Mouse (Mus musculus): ENCODE results near the gene Mbd4. TPM values are rescaled to one million over a fixed set of nuclear protein-coding genes. Genes with fewer than 3 reads are reported as not detected.

Mbd4 gene
- polyA plus RNA-seq, 1 experiment from 2014 or later = 37.5 TPM

- ATAC-seq (replicated peaks; ENCODE audit: low FRiP score) = no peak
- Histone ChIP-seq H3K9me3 (ENCODE audit: control insufficient read depth, low read length) (no peaks in the 10 kb centered on the region), H3K27me3 (ENCODE audit: control insufficient read depth, insufficient read depth, low read length) (no peaks in the 10 kb centered on the region), H3K4me3 (ENCODE audit: low read depth, low read length) (no peak overlapping the region), H3K9ac (ENCODE audit: low read length) (no peak overlapping the region), H3K4me1 (replicated peaks; ENCODE audit: control insufficient read depth, insufficient read depth, low read length) (peaks cover 5% of the 10 kb centered on the region; the same call in 1 of the 2 replicates), H3K36me3 (ENCODE audit: control insufficient read depth, insufficient read depth, low read length) (no peaks in the 10 kb centered on the region; the same call in 1 of the 2 replicates), H3K4me2 (ENCODE audit: low read depth, low read length, severe bottlenecking) (no peak overlapping the region), H3K27ac (ENCODE audit: low read depth, low read length) (no peak overlapping the region)
- DNase-seq (ENCODE audit: low spot score) = no peak
- WGBS = 64% methylated on average over 2 of the region's 2 CpGs
Measured at GRCm38 (mm10) chr6:115854432-115854831, 1.3 kb upstream of the Mbd4 start.

GRCm38 (mm10) chr6:115853985-115854384 is 814 bp upstream of the Mbd4 start:
- DNase-seq (ENCODE audit: low spot score) = no peak
- Histone ChIP-seq H3K4me3 (ENCODE audit: low read depth, low read length) (peak overlapping the region; percentile 59), H3K36me3 (ENCODE audit: control insufficient read depth, insufficient read depth, low read length) (no peaks in the 10 kb centered on the region; the same call in 1 of the 2 replicates), H3K27me3 (ENCODE audit: control insufficient read depth, insufficient read depth, low read length) (no peaks in the 10 kb centered on the region), H3K4me2 (ENCODE audit: low read depth, low read length, severe bottlenecking) (peak overlapping the region; percentile 56), H3K27ac (ENCODE audit: low read depth, low read length) (peak overlapping the region; percentile 90), H3K4me1 (replicated peaks; ENCODE audit: control insufficient read depth, insufficient read depth, low read length) (peaks cover 5% of the 10 kb centered on the region; the same call in 1 of the 2 replicates), H3K9me3 (ENCODE audit: control insufficient read depth, low read length) (no peaks in the 10 kb centered on the region), H3K9ac (ENCODE audit: low read length) (peak overlapping the region; percentile 71)
- 0 out of 2 replicates have a peak, but pooled peaks have one; percentile 0 for ATAC-seq (replicated peaks; ENCODE audit: low FRiP score)
- WGBS = 40% methylated on average over 7 of the region's 7 CpGs

- Histone ChIP-seq H3K27me3 (ENCODE audit: control insufficient read depth, insufficient read depth, low read length) (no peaks in the 10 kb centered on the region), H3K36me3 (ENCODE audit: control insufficient read depth, insufficient read depth, low read length) (no peaks in the 10 kb centered on the region; the same call in 1 of the 2 replicates), H3K9ac (ENCODE audit: low read length) (peak overlapping the region; percentile 77), H3K4me1 (replicated peaks; ENCODE audit: control insufficient read depth, insufficient read depth, low read length) (peaks cover 5% of the 10 kb centered on the region; the same call in 1 of the 2 replicates), H3K4me2 (ENCODE audit: low read depth, low read length, severe bottlenecking) (peak overlapping the region; percentile 64), H3K4me3 (ENCODE audit: low read depth, low read length) (peak overlapping the region; percentile 59), H3K27ac (ENCODE audit: low read depth, low read length) (peak overlapping the region; percentile 82), H3K9me3 (ENCODE audit: control insufficient read depth, low read length) (no peaks in the 10 kb centered on the region)
- ATAC-seq (replicated peaks; ENCODE audit: low FRiP score) = peak; percentile 25
- WGBS = 6% methylated on average over 20 of the region's 20 CpGs
- DNase-seq (ENCODE audit: low spot score) = no peak
Measured at GRCm38 (mm10) chr6:115852446-115853090, 603 bp downstream of the Mbd4 start.

- Histone ChIP-seq H3K4me2 (ENCODE audit: low read depth, low read length, severe bottlenecking) (no peak overlapping the region), H3K9me3 (ENCODE audit: control insufficient read depth, low read length) (no peaks in the 10 kb centered on the region), H3K27ac (ENCODE audit: low read depth, low read length) (no peak overlapping the region), H3K27me3 (ENCODE audit: control insufficient read depth, insufficient read depth, low read length) (no peaks in the 10 kb centered on the region), H3K9ac (ENCODE audit: low read length) (no peak overlapping the region), H3K36me3 (ENCODE audit: control insufficient read depth, insufficient read depth, low read length) (no peaks in the 10 kb centered on the region; the same call in 1 of the 2 replicates), H3K4me3 (ENCODE audit: low read depth, low read length) (no peak overlapping the region), H3K4me1 (replicated peaks; ENCODE audit: control insufficient read depth, insufficient read depth, low read length) (peaks cover 5% of the 10 kb centered on the region; the same call in 1 of the 2 replicates)
- no peak for ATAC-seq (replicated peaks; ENCODE audit: low FRiP score)
- WGBS = 95% methylated on average over 10 of the region's 10 CpGs
- DNase-seq (ENCODE audit: low spot score) = no peak
Measured at GRCm38 (mm10) chr6:115848598-115849304, 4.4 kb downstream of the Mbd4 start.

GRCm38 (mm10) chr6:115846640-115847411 is 6.3 kb downstream of the Mbd4 start:
- ATAC-seq (replicated peaks; ENCODE audit: low FRiP score) (0 out of 2 replicates have a peak, but pooled peaks have one; percentile 30), DNase-seq (ENCODE audit: low spot score) (peak; percentile 74)
- H3K36me3 ChIP-seq (ENCODE audit: control insufficient read depth, insufficient read depth, low read length) = no peaks in the 10 kb centered on the region; the same call in 1 of the 2 replicates

GRCm38 (mm10) chr6:115845006-115845405 is 8.2 kb downstream of the Mbd4 start:
- Histone ChIP-seq H3K27ac (ENCODE audit: low read depth, low read length) (no peak overlapping the region), H3K9me3 (ENCODE audit: control insufficient read depth, low read length) (no peaks in the 10 kb centered on the region), H3K9ac (ENCODE audit: low read length) (no peak overlapping the region), H3K4me1 (replicated peaks; ENCODE audit: control insufficient read depth, insufficient read depth, low read length) (no peaks in the 10 kb centered on the region), H3K4me3 (ENCODE audit: low read depth, low read length) (no peak overlapping the region), H3K27me3 (ENCODE audit: control insufficient read depth, insufficient read depth, low read length) (no peaks in the 10 kb centered on the region), H3K36me3 (ENCODE audit: control insufficient read depth, insufficient read depth, low read length) (no peaks in the 10 kb centered on the region; the same call in 1 of the 2 replicates), H3K4me2 (ENCODE audit: low read depth, low read length, severe bottlenecking) (no peak overlapping the region)
- 95% methylated on average over 4 of the region's 4 CpGs for WGBS
- DNase-seq (ENCODE audit: low spot score) (no peak), ATAC-seq (replicated peaks; ENCODE audit: low FRiP score) (no peak)

More at GRCm38 (mm10) chr6:115846640-115847411, 6.3 kb downstream of the Mbd4 start:
- no peak overlapping the region for H3K4me2 ChIP-seq (ENCODE audit: low read depth, low read length, severe bottlenecking)
- no peak overlapping the region for H3K9ac ChIP-seq (ENCODE audit: low read length)
- H3K9me3 ChIP-seq (ENCODE audit: control insufficient read depth, low read length) = no peaks in the 10 kb centered on the region
- no peaks in the 10 kb centered on the region for H3K27me3 ChIP-seq (ENCODE audit: control insufficient read depth, insufficient read depth, low read length)
- H3K27ac ChIP-seq (ENCODE audit: low read depth, low read length) = no peak overlapping the region
- 56% methylated on average over 6 of the region's 8 CpGs for WGBS
- no peak overlapping the region for H3K4me3 ChIP-seq (ENCODE audit: low read depth, low read length)
- 0 out of 2 replicates have a peak, but pooled peaks cover under 1% of the 10 kb centered on the region for H3K4me1 ChIP-seq (replicated peaks; ENCODE audit: control insufficient read depth, insufficient read depth, low read length)

GRCm38 (mm10) chr6:115838745-115839144 is 14.4 kb downstream of the Mbd4 start:
- H3K4me1 ChIP-seq (replicated peaks; ENCODE audit: control insufficient read depth, insufficient read depth, low read length) = no peaks in the 10 kb centered on the region
- no peak overlapping the region; the same call in 1 of the 2 replicates for H3K9ac ChIP-seq (ENCODE audit: low read length)
- WGBS = 71% methylated on average over 5 of the region's 5 CpGs
- ATAC-seq (replicated peaks; ENCODE audit: low FRiP score) (0 out of 2 replicates have a peak, but pooled peaks have one; percentile 25), DNase-seq (ENCODE audit: low spot score) (no peak)
- no peaks in the 10 kb centered on the region for H3K36me3 ChIP-seq (ENCODE audit: control insufficient read depth, insufficient read depth, low read length)
- H3K9me3 ChIP-seq (ENCODE audit: control insufficient read depth, low read length) = no peaks in the 10 kb centered on the region
- H3K27ac ChIP-seq (ENCODE audit: low read depth, low read length) = no peak overlapping the region
- H3K27me3 ChIP-seq (ENCODE audit: control insufficient read depth, insufficient read depth, low read length) = no peaks in the 10 kb centered on the region
- H3K4me3 ChIP-seq (ENCODE audit: low read depth, low read length) = no peak overlapping the region
- peak overlapping the region; percentile 46 for H3K4me2 ChIP-seq (ENCODE audit: low read depth, low read length, severe bottlenecking)

GRCm38 (mm10) chr6:115838161-115838597 is 15.0 kb downstream of the Mbd4 start, which contains the start of gene Efcab12:
Gene Efcab12, minus strand, starts transcription at chr6:115838412.
- Histone ChIP-seq H3K27ac (ENCODE audit: low read depth, low read length) (no peak within 1 kb of the TSS), H3K4me2 (ENCODE audit: low read depth, low read length, severe bottlenecking) (peak within 1 kb of the TSS; percentile 46), H3K27me3 (ENCODE audit: control insufficient read depth, insufficient read depth, low read length) (no peaks in the 10 kb centered on the region), H3K4me3 (ENCODE audit: low read depth, low read length) (peak within 1 kb of the TSS; percentile 26), H3K9me3 (ENCODE audit: control insufficient read depth, low read length) (no peaks in the 10 kb centered on the region), H3K9ac (ENCODE audit: low read length) (peak within 1 kb of the TSS; percentile 43), H3K4me1 (replicated peaks; ENCODE audit: control insufficient read depth, insufficient read depth, low read length) (no peaks in the 10 kb centered on the region), H3K36me3 (ENCODE audit: control insufficient read depth, insufficient read depth, low read length) (no peaks in the 10 kb centered on the region)
- DNase-seq (ENCODE audit: low spot score) (peak; percentile 77), ATAC-seq (replicated peaks; ENCODE audit: low FRiP score) (peak; percentile 90)
- 1% methylated on average over 19 of the region's 19 CpGs for WGBS

Data from forebrain, embryonic 11.5 days (tissue).